Mouse (Mus musculus) stomach, postnatal 0 days (tissue): ENCODE results near the gene Smg6. TPM values are rescaled to one million over a fixed set of nuclear protein-coding genes. Genes with fewer than 3 reads are reported as not detected.

Source experiments
- ATAC-seq: fragments of 200-750 bp; cut with Nextera tagmentation; 2 replicates; pipeline ENCODE4 v1.8.0; 2017; ENCODE audit not compliant: low FRiP score, low TSS enrichment
- DNase-seq: peaks from one replicate; pipeline ENCODE4 v3.0.0-alpha.2; 2016; ENCODE audit warnings: low spot score
- H3K27ac ChIP-seq: fragments of 300-500 bp; sonication (generic); replicated peaks from 2 replicates; pipeline ENCODE4 v1.5.1; 2014; ENCODE audit warnings: mild to moderate bottlenecking, control low read depth
- H3K27me3 ChIP-seq: fragments of 300-500 bp; sonication (generic); 2 replicates; pipeline ENCODE4 v1.6.1; 2014; ENCODE audit warnings: low read length; ENCODE audit not compliant: control insufficient read depth, insufficient read depth
- H3K36me3 ChIP-seq: fragments of 300-500 bp; sonication (generic); 2 replicates; pipeline ENCODE4 v1.6.1; 2014; ENCODE audit warnings: low read length, mixed read lengths; ENCODE audit not compliant: control insufficient read depth, insufficient read depth
- H3K4me1 ChIP-seq: fragments of 300-500 bp; sonication (generic); replicated peaks from 2 replicates; pipeline ENCODE4 v1.6.1; 2014; ENCODE audit warnings: antibody characterized with exemption; ENCODE audit not compliant: control insufficient read depth, insufficient read depth
- H3K4me2 ChIP-seq: fragments of 300-500 bp; sonication (generic); replicated peaks from 2 replicates; pipeline ENCODE4 v1.6.1; 2014; ENCODE audit warnings: low read depth, mild to moderate bottlenecking, control low read depth, moderate library complexity
- H3K4me3 ChIP-seq: fragments of 300-500 bp; sonication (generic); 2 replicates; pipeline ENCODE4 v1.5.1; 2014; ENCODE audit warnings: low read depth, low read length, control low read depth
- H3K9ac ChIP-seq: fragments of 300-500 bp; sonication (generic); 2 replicates; pipeline ENCODE4 v1.6.1; 2014; ENCODE audit warnings: mild to moderate bottlenecking, low read length, control low read depth, mixed read lengths
- H3K9me3 ChIP-seq: fragments of 300-500 bp; sonication (generic); 2 replicates; pipeline ENCODE4 v1.6.1; 2016; ENCODE audit warnings: low read length; ENCODE audit not compliant: control insufficient read depth
- CTCF ChIP-seq: IDR thresholded peaks from 2 replicates; pipeline ENCODE4 v1.5.1; 2016; ENCODE audit warnings: antibody characterized with exemption, low read depth, mild to moderate bottlenecking, moderate library complexity
- EP300 ChIP-seq: optimal IDR thresholded peaks from 2 replicates; pipeline ENCODE3; 2016; ENCODE audit warnings: antibody characterized with exemption
- WGBS: fragments of 180-500 bp; shearing (Covaris S2); extraction: QIAGEN DNeasy Blood & Tissue Kit; methylation state at CpG from one replicate; pipeline ENCODE4 v1.1.7; 2014; 5-methylcytosine and 5-hydroxymethylcytosine counted together
- polyA plus RNA-seq: library from polyadenylated mRNA; unstranded; fragments of >200 nt; fragmentation: Nextera tagmentation; extraction: Ambion mirVana; gene quantifications from 2 replicates; pipeline ENCODE4 v1.2.1, GENCODE M21; 2015

Gene Smg6
- polyA plus RNA-seq, 1 experiment from 2014 or later, result 6.1 TPM

DNA sequence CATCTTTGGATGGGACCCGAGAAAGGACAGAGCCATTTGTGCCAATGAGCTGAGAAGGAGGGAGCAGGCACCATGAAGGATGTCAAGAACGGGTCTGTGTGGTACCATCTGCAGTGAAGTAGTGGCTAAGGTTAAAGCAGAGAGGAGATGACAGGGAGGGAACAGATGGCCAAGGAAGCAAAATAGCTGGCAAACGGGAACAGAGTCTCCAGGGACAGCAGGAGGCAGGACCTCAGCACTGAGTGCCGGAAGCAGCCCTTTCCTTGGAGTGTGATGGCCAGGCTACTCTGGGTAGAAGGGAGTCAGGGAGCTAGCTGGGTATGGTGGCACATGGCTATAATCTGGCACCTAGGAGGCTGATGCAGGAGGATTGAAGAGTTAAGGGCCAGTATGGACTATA, 273.2 kb downstream of the Smg6 start:
- 76% methylated on average over 4 of the region's 4 CpGs for WGBS
- Histone ChIP-seq H3K9me3 (no peaks in the 10 kb centered on the region), H3K4me2 (no peak overlapping the region), H3K27ac (no peak overlapping the region), H3K27me3 (peaks cover 7% of the 10 kb centered on the region; the same call in 1 of the 2 replicates), H3K36me3 (no peaks in the 10 kb centered on the region), H3K4me1 (0 out of 2 replicates have a peak, but pooled peaks cover 3% of the 10 kb centered on the region), H3K4me3 (no peak overlapping the region), H3K9ac (no peak overlapping the region)
- DNase-seq, result no peak
- TF ChIP-seq CTCF, result no peak
- no peak for TF ChIP-seq EP300
- ATAC-seq, result no peak

DNA sequence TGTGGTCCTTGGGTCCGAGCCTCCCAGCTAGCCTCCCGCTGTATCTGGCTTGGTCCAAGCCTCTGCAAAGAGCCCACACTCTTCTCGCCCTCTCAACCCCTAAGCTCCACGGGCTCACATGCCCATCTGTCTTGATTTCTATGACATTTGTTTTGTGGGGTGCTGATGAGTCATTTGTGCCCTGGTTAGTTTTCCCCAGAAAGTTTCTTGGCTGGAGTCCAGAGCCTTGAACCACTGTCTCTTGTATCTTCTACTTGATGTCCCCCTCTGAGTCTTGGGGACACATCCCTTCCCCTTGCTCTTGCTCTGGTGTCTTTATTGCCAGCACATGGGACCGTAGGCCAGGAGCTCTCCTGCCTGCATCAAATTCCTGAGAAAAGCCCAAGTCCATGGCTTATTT, 274.3 kb downstream of the Smg6 start:
- no peak overlapping the region for H3K9ac ChIP-seq
- no peaks in the 10 kb centered on the region for H3K36me3 ChIP-seq
- ATAC-seq (no peak), DNase-seq (no peak)
- no peak overlapping the region for H3K27ac ChIP-seq
- no peak overlapping the region for H3K4me3 ChIP-seq
- TF ChIP-seq EP300, result no peak
- no peak for TF ChIP-seq CTCF
- H3K9me3 ChIP-seq, result no peaks in the 10 kb centered on the region
- no peaks in the 10 kb centered on the region for H3K27me3 ChIP-seq
- H3K4me1 ChIP-seq, result 0 out of 2 replicates have a peak, but pooled peaks cover 3% of the 10 kb centered on the region
- 44% methylated on average over 5 of the region's 5 CpGs for WGBS
- no peak overlapping the region for H3K4me2 ChIP-seq

DNA sequence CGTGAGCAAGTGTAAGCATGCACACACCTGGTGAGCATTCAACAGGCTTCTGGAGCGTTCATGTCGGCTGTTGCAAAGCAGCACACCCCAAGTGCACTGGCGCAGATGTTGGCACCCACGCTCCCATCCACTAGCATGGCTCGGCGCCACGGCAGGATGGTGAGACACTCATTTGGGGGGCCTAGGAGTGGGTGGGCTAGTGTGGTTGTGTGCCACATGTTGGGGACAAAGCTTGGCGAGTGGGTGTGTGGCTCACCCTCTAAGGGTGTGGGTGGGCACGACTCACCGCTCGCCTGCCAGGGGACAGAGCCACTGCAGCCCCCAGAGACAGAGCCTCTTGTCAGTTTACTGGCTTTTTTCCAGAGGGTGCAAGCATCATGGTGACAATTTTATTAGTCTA, 275.3 kb downstream of the Smg6 start:
- no peak for TF ChIP-seq EP300
- TF ChIP-seq CTCF, result no peak
- Histone ChIP-seq H3K27me3 (no peaks in the 10 kb centered on the region), H3K27ac (no peak overlapping the region), H3K4me2 (no peak overlapping the region), H3K9ac (no peak overlapping the region), H3K9me3 (no peaks in the 10 kb centered on the region), H3K4me3 (no peak overlapping the region), H3K36me3 (no peaks in the 10 kb centered on the region), H3K4me1 (no peaks in the 10 kb centered on the region)
- 82% methylated on average over 12 of the region's 12 CpGs for WGBS
- ATAC-seq (no peak), DNase-seq (no peak)

DNA sequence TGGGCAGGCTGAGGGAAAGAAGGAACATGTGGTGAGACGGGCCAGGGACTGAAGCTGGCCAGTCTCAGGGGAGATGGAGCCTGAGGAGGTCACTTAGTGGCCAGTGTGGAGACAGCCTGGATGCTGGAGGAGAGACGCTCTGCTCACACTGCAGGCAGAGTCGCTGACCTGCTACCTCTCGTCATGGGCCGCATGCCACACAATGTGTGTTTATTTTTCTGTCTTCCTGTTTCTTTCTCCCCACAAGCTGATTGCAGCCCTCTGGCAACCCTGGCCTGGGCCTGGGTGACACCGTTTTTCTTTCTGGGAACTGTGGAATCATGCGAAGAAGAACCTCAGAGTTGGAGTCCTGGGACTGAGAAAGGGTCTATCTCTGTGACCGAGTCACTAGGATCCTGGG, 276.1 kb downstream of the Smg6 start:
- H3K9me3 ChIP-seq, result no peaks in the 10 kb centered on the region

DNA sequence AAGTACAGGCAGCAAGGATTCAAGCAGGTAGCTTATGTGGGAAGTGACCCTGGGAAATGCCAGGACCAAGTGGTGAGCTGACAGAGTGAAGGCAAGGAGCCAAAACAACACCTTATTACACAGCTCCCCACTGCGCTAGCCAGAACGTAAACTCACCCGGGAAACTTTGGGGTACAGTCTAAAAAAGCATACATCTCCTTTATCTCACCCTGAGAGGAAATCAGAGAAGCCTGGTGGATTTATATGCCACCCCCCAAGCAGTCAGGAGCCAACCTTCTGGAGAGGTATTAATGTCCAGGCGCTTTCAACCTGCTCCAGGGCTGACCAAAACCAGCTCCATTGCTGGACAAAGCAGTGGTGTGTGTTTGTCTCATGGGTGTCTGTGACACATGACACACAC, 278.3 kb downstream of the Smg6 start:
- no peaks in the 10 kb centered on the region for H3K4me1 ChIP-seq
- no peak overlapping the region for H3K9ac ChIP-seq
- H3K4me3 ChIP-seq, result no peak overlapping the region
- no peak for DNase-seq
- WGBS, result 86% methylated on average over 4 of the region's 4 CpGs
- H3K27me3 ChIP-seq, result no peaks in the 10 kb centered on the region
- no peaks in the 10 kb centered on the region for H3K9me3 ChIP-seq
- no peak for ATAC-seq
- TF ChIP-seq EP300 (no peak), CTCF (no peak)
- no peak overlapping the region for H3K4me2 ChIP-seq
- H3K27ac ChIP-seq, result no peak overlapping the region
- H3K36me3 ChIP-seq, result no peaks in the 10 kb centered on the region

More for the DNA sequence above, 276.1 kb downstream of the Smg6 start:
- no peak for DNase-seq
- 50% methylated on average over 8 of the region's 8 CpGs for WGBS
- no peaks in the 10 kb centered on the region for H3K27me3 ChIP-seq
- no peaks in the 10 kb centered on the region for H3K4me1 ChIP-seq
- H3K27ac ChIP-seq, result no peak overlapping the region
- no peak for ATAC-seq
- H3K4me2 ChIP-seq, result no peak overlapping the region
- TF ChIP-seq EP300, result no peak
- TF ChIP-seq CTCF, result no peak
- H3K9ac ChIP-seq, result no peak overlapping the region
- H3K36me3 ChIP-seq, result no peaks in the 10 kb centered on the region
- no peak overlapping the region for H3K4me3 ChIP-seq

DNA sequence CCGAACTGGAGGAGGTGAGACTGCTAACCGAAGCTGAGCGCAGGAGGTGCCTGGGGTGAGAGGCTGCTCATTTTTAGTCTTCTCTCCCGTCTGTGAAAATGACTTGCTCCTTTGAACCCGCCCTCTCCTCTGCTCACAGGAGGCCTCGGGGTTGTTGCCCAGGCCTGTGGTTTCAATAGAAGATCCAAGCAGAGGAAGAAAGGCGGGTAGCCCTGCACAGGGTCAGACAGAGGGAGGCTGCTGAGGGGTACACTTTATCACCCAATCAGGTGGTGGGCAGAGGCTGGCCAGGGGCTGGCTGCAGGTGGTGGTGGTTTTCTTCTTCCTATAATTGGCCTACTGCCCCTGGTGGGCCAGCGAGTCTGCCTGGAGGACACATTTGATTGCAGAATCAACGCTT, 278.8 kb downstream of the Smg6 start:
- Histone ChIP-seq H3K4me1 (no peaks in the 10 kb centered on the region), H3K36me3 (no peaks in the 10 kb centered on the region), H3K27me3 (no peaks in the 10 kb centered on the region), H3K4me2 (no peak overlapping the region), H3K27ac (no peak overlapping the region), H3K9me3 (no peaks in the 10 kb centered on the region), H3K4me3 (no peak overlapping the region), H3K9ac (no peak overlapping the region)
- no peak for DNase-seq
- no peak for ATAC-seq
- 55% methylated on average over 9 of the region's 9 CpGs for WGBS
- TF ChIP-seq CTCF, result no peak
